Mouse (Mus musculus): Measurements from ENCODE around the gene Cbr4. TPM values are rescaled to one million over a fixed set of nuclear protein-coding genes. Genes with fewer than 3 reads are reported as not detected.

Gene Cbr4
- polyA plus RNA-seq, 1 experiment from 2014 or later, result 51.2 TPM

GRCm38 (mm10) chr8:61479506-61480214, 7.9 kb upstream of the Cbr4 start:
- Histone ChIP-seq H3K4me3 (ENCODE audit: low read depth, low read length) (no peak overlapping the region), H3K27ac (ENCODE audit: low read depth, low read length) (no peak overlapping the region), H3K4me1 (replicated peaks; ENCODE audit: control insufficient read depth, insufficient read depth, low read length) (no peaks in the 10 kb centered on the region), H3K4me2 (replicated peaks; ENCODE audit: low read depth) (no peak overlapping the region), H3K9me3 (ENCODE audit: control insufficient read depth) (no peaks in the 10 kb centered on the region), H3K36me3 (ENCODE audit: control insufficient read depth, insufficient read depth) (no peaks in the 10 kb centered on the region), H3K27me3 (replicated peaks; ENCODE audit: control insufficient read depth, insufficient read depth, low read length) (no peaks in the 10 kb centered on the region), H3K9ac (ENCODE audit: low read depth, low read length) (no peak overlapping the region)
- 56% methylated on average over 10 of the region's 11 CpGs for WGBS
- ATAC-seq, result peak; percentile 52
- peak; percentile 81 for TF ChIP-seq CTCF (IDR thresholded peaks at IDR 0.05; ENCODE audit: low read depth)

GRCm38 (mm10) chr8:61480260-61480967, 7.1 kb upstream of the Cbr4 start:
- Histone ChIP-seq H3K9ac (ENCODE audit: low read depth, low read length) (no peak overlapping the region), H3K27ac (ENCODE audit: low read depth, low read length) (no peak overlapping the region), H3K4me3 (ENCODE audit: low read depth, low read length) (no peak overlapping the region), H3K36me3 (ENCODE audit: control insufficient read depth, insufficient read depth) (no peaks in the 10 kb centered on the region), H3K27me3 (replicated peaks; ENCODE audit: control insufficient read depth, insufficient read depth, low read length) (no peaks in the 10 kb centered on the region), H3K4me2 (replicated peaks; ENCODE audit: low read depth) (no peak overlapping the region), H3K4me1 (replicated peaks; ENCODE audit: control insufficient read depth, insufficient read depth, low read length) (no peaks in the 10 kb centered on the region), H3K9me3 (ENCODE audit: control insufficient read depth) (no peaks in the 10 kb centered on the region)
- TF ChIP-seq CTCF (IDR thresholded peaks at IDR 0.05; ENCODE audit: low read depth), result no peak
- WGBS, result 90% methylated on average over 14 of the region's 14 CpGs
- ATAC-seq, result no peak

GRCm38 (mm10) chr8:61486923-61487529, 508 bp upstream of the Cbr4 start:
- no peaks in the 10 kb centered on the region for H3K27me3 ChIP-seq (replicated peaks; ENCODE audit: control insufficient read depth, insufficient read depth, low read length)
- no peak overlapping the region for H3K4me3 ChIP-seq (ENCODE audit: low read depth, low read length)
- no peak; the same call in 1 of the 2 replicates for ATAC-seq
- H3K4me2 ChIP-seq (replicated peaks; ENCODE audit: low read depth), result no peak overlapping the region
- peaks cover 4% of the 10 kb centered on the region; the same call in 1 of the 2 replicates for H3K36me3 ChIP-seq (ENCODE audit: control insufficient read depth, insufficient read depth)
- no peak overlapping the region for H3K27ac ChIP-seq (ENCODE audit: low read depth, low read length)
- no peaks in the 10 kb centered on the region for H3K9me3 ChIP-seq (ENCODE audit: control insufficient read depth)
- no peak overlapping the region for H3K9ac ChIP-seq (ENCODE audit: low read depth, low read length)
- H3K4me1 ChIP-seq (replicated peaks; ENCODE audit: control insufficient read depth, insufficient read depth, low read length), result peaks cover 5% of the 10 kb centered on the region; the same call in 1 of the 2 replicates
- TF ChIP-seq CTCF (IDR thresholded peaks at IDR 0.05; ENCODE audit: low read depth), result no peak
- WGBS, result 92% methylated on average over 2 of the region's 2 CpGs

- ATAC-seq, result no peak
- no peak for TF ChIP-seq CTCF (IDR thresholded peaks at IDR 0.05; ENCODE audit: low read depth)
- H3K4me2 ChIP-seq (replicated peaks; ENCODE audit: low read depth), result peak overlapping the region; percentile 77
- H3K27me3 ChIP-seq (replicated peaks; ENCODE audit: control insufficient read depth, insufficient read depth, low read length), result no peaks in the 10 kb centered on the region
- H3K4me1 ChIP-seq (replicated peaks; ENCODE audit: control insufficient read depth, insufficient read depth, low read length), result peaks cover 5% of the 10 kb centered on the region; the same call in 1 of the 2 replicates
- no peaks in the 10 kb centered on the region for H3K9me3 ChIP-seq (ENCODE audit: control insufficient read depth)
- peak overlapping the region; percentile 60; the same call in 1 of the 2 replicates for H3K4me3 ChIP-seq (ENCODE audit: low read depth, low read length)
- H3K36me3 ChIP-seq (ENCODE audit: control insufficient read depth, insufficient read depth), result peaks cover 8% of the 10 kb centered on the region; the same call in 1 of the 2 replicates
- H3K9ac ChIP-seq (ENCODE audit: low read depth, low read length), result 0 out of 2 replicates have a peak overlapping the region, but pooled peaks have one; percentile 81
- no peak overlapping the region for H3K27ac ChIP-seq (ENCODE audit: low read depth, low read length)
- 89% methylated on average over 8 of the region's 8 CpGs for WGBS
Measured at GRCm38 (mm10) chr8:61488631-61489030, 1.1 kb downstream of the Cbr4 start.

GRCm38 (mm10) chr8:61497110-61497509, 9.6 kb downstream of the Cbr4 start:
- Histone ChIP-seq H3K4me2 (replicated peaks; ENCODE audit: low read depth) (no peak overlapping the region), H3K9ac (ENCODE audit: low read depth, low read length) (no peak overlapping the region), H3K27ac (ENCODE audit: low read depth, low read length) (no peak overlapping the region), H3K27me3 (replicated peaks; ENCODE audit: control insufficient read depth, insufficient read depth, low read length) (no peaks in the 10 kb centered on the region), H3K9me3 (ENCODE audit: control insufficient read depth) (no peaks in the 10 kb centered on the region), H3K4me1 (replicated peaks; ENCODE audit: control insufficient read depth, insufficient read depth, low read length) (no peaks in the 10 kb centered on the region), H3K4me3 (ENCODE audit: low read depth, low read length) (no peak overlapping the region), H3K36me3 (ENCODE audit: control insufficient read depth, insufficient read depth) (peaks cover 35% of the 10 kb centered on the region)
- no peak for ATAC-seq
- no peak for TF ChIP-seq CTCF (IDR thresholded peaks at IDR 0.05; ENCODE audit: low read depth)
- WGBS, result 79% methylated on average over 4 of the region's 4 CpGs

- WGBS, result 58% methylated on average over 4 of the region's 4 CpGs
- peak; percentile 42; the same call in 1 of the 2 replicates for ATAC-seq
Measured at GRCm38 (mm10) chr8:61499035-61499434, 11.5 kb downstream of the Cbr4 start.

More at GRCm38 (mm10) chr8:61499035-61499434, 11.5 kb downstream of the Cbr4 start:
- no peak overlapping the region for H3K27ac ChIP-seq (ENCODE audit: low read depth, low read length)
- no peak overlapping the region for H3K4me2 ChIP-seq (replicated peaks; ENCODE audit: low read depth)
- no peaks in the 10 kb centered on the region for H3K27me3 ChIP-seq (replicated peaks; ENCODE audit: control insufficient read depth, insufficient read depth, low read length)
- no peak overlapping the region for H3K9ac ChIP-seq (ENCODE audit: low read depth, low read length)
- peak; percentile 83 for TF ChIP-seq CTCF (IDR thresholded peaks at IDR 0.05; ENCODE audit: low read depth)
- H3K4me1 ChIP-seq (replicated peaks; ENCODE audit: control insufficient read depth, insufficient read depth, low read length), result no peaks in the 10 kb centered on the region
- no peaks in the 10 kb centered on the region for H3K9me3 ChIP-seq (ENCODE audit: control insufficient read depth)
- H3K4me3 ChIP-seq (ENCODE audit: low read depth, low read length), result no peak overlapping the region
- H3K36me3 ChIP-seq (ENCODE audit: control insufficient read depth, insufficient read depth), result peaks cover 36% of the 10 kb centered on the region
